Mouse (Mus musculus): ENCODE data around the gene Atp6v1g3.

DNA sequence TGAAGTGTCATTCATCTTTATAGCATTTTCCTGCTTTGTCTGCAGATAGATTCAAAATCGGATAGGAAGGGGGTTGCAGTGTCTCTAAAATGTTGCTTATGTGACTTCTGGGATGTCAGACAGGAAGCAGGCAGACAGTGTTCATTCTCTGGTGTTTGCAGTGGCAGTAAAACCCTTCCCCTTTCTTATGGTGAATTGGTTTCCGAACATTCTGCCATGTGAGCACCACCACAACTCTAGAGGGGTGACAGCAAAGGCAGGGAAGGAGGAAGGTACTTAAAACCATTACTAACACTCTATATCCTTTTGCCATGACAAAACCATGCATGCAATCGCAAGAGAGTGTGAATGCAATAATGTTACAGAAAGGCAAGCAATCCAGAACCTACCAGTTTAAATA, 1.4 kb downstream of the Atp6v1g3 start:
- TF ChIP-seq CTCF (IDR thresholded peaks at IDR 0.05; ENCODE audit: low read depth, low read length) (no peak), GATA2 (IDR thresholded peaks at IDR 0.05; ENCODE audit: borderline replicate concordance, low read depth, low read length) (no peak)
